Mouse (Mus musculus): ENCODE measurements around the gene Aph1a. TPM values are rescaled to one million over a fixed set of nuclear protein-coding genes. Genes with fewer than 3 reads are reported as not detected.
"Not testable (repeated sequence)": the region's sequence is repeated elsewhere in the genome, so short reads cannot be mapped to it uniquely, and the experiment has no call there.

Aph1a gene
- polyA plus RNA-seq, 1 experiment from 2014 or later = 36.1 TPM

GRCm38 (mm10) chr3:95892066-95893052, 1.4 kb upstream of the Aph1a start:
- no peaks in the 10 kb centered on the region for H3K9me3 ChIP-seq
- H3K27me3 ChIP-seq (replicated peaks; ENCODE audit: low read depth, poor library complexity, severe bottlenecking) = no peaks in the 10 kb centered on the region
- H3K4me1 ChIP-seq = peaks cover 52% of the 10 kb centered on the region
- peak; percentile 44 for DNase-seq (ENCODE audit: low spot score)
- 36% methylated on average over 11 of the region's 11 CpGs for WGBS
- H3K27ac ChIP-seq (replicated peaks) = peak overlapping the region; percentile 84
- peak overlapping the region; percentile 33 for H3K4me3 ChIP-seq
- peaks cover 8% of the 10 kb centered on the region for H3K36me3 ChIP-seq (replicated peaks)

DNA sequence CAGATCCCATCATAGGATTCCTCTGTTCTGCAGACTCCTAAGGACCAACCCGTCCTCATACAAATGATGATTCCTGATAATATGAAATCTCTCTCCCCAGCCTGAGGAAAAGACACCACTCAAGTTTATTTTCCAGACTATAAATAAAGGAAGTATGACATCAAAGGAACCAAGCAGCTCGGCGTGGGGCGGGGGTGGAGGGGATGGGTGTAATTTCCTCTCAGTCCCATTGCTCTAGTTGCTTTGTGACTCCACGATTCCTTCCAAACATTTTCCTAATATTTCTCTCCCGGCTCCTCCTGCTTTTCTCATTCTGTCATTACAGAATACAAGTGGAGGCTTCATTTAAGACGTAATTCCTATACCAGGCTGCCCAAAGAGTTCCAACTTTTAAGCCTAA, 643 bp upstream of the Aph1a start:
- 24% methylated on average over 7 of the region's 7 CpGs for WGBS
- H3K4me3 ChIP-seq = peak overlapping the region; percentile 82
- peak overlapping the region; percentile 84 for H3K27ac ChIP-seq (replicated peaks)
- H3K36me3 ChIP-seq (replicated peaks) = peaks cover 16% of the 10 kb centered on the region
- H3K27me3 ChIP-seq (replicated peaks; ENCODE audit: low read depth, poor library complexity, severe bottlenecking) = no peaks in the 10 kb centered on the region
- no peaks in the 10 kb centered on the region for H3K9me3 ChIP-seq
- peaks cover 52% of the 10 kb centered on the region for H3K4me1 ChIP-seq
- peak; percentile 33 for DNase-seq (ENCODE audit: low spot score)

DNA sequence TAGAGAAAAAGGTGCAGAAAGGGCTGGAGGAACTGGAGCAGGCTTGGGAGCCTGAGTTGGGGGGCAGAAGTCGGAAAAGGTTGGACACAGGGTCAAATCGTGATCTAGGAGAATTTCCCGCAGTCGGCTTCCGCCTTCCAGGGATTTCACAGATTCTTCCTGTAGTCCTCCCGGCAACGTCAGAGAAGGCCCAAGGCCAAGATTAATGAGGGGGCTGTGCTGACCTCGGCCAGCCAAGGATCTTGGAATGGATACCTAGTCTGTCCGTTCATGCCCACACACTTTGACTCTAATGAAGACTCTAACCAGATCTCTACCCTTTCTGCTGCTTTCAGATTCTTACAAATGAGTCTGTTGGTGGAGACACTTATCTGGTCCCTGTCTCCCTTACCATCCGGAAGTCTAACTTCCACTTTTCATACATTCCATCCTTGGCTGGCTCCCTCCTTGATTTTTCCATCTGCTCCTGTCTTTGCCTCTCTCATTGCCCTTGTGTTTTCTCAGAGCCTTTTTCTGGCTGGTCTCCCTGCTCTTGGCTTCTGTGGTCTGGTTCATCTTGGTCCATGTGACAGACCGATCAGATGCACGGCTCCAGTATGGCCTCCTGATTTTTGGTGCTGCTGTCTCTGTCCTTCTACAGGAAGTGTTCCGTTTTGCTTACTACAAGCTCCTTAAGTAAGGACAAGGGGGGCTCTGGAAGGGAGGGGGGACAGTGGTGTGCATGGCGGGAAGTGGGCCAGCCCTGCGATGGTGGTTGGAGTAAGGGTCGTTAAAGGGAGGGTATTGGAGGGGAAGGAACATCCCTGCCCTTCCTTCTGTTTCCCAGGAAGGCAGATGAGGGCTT, 770 bp downstream of the Aph1a start:
- Histone ChIP-seq H3K36me3 (replicated peaks) (peaks cover 30% of the 10 kb centered on the region), H3K9me3 (no peaks in the 10 kb centered on the region), H3K4me1 (peaks cover 50% of the 10 kb centered on the region), H3K27ac (replicated peaks) (peak overlapping the region; percentile 84), H3K27me3 (replicated peaks; ENCODE audit: low read depth, poor library complexity, severe bottlenecking) (no peaks in the 10 kb centered on the region), H3K4me3 (peak overlapping the region; percentile 82)
- WGBS = 15% methylated on average over 16 of the region's 16 CpGs
- peak; percentile 41 for DNase-seq (ENCODE audit: low spot score)

DNA sequence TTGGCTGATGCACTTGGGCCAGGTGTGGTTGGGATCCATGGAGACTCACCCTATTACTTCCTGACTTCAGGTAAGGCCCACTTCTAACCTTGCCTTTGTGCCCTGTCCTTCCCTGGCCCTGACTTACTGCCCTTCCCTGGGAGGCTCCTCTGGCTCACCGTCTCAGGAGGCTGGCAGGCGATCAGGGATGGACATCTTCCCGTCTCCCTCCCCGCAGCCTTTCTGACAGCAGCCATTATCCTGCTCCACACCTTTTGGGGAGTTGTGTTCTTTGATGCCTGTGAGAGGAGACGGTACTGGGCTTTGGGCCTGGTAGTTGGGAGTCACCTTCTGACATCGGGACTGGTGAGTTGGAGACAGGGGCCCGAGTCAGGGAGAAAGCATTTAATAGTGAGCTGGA, 1.7 kb downstream of the Aph1a start:
- Histone ChIP-seq H3K4me1 (peaks cover 45% of the 10 kb centered on the region), H3K4me3 (peak overlapping the region; percentile 29), H3K36me3 (replicated peaks) (peaks cover 40% of the 10 kb centered on the region)
- WGBS = 93% methylated on average over 7 of the region's 7 CpGs
- H3K9me3 ChIP-seq; H3K27me3 ChIP-seq (replicated peaks; ENCODE audit: low read depth, poor library complexity, severe bottlenecking); H3K27ac ChIP-seq (replicated peaks); DNase-seq (ENCODE audit: low spot score): not testable (repeated sequence)

- H3K9me3 ChIP-seq = no peaks in the 10 kb centered on the region
- DNase-seq (ENCODE audit: low spot score) = no peak
- H3K27me3 ChIP-seq (replicated peaks; ENCODE audit: low read depth, poor library complexity, severe bottlenecking) = no peaks in the 10 kb centered on the region
- peaks cover 56% of the 10 kb centered on the region for H3K36me3 ChIP-seq (replicated peaks)
- 75% methylated on average over 13 of the region's 13 CpGs for WGBS
- H3K4me3 ChIP-seq = no peak overlapping the region
- peaks cover 46% of the 10 kb centered on the region for H3K4me1 ChIP-seq
- no peak overlapping the region for H3K27ac ChIP-seq (replicated peaks)
These were observed 6.2 kb downstream of the Aph1a start for GRCm38 (mm10) chr3:95899800-95900524.

- Histone ChIP-seq H3K27ac (replicated peaks) (peak overlapping the region; percentile 92), H3K9me3 (no peaks in the 10 kb centered on the region), H3K36me3 (replicated peaks) (peaks cover 49% of the 10 kb centered on the region), H3K4me3 (peak overlapping the region; percentile 64), H3K27me3 (replicated peaks; ENCODE audit: low read depth, poor library complexity, severe bottlenecking) (no peaks in the 10 kb centered on the region), H3K4me1 (peaks cover 57% of the 10 kb centered on the region)
- WGBS = 65% methylated on average over 9 of the region's 9 CpGs
- DNase-seq (ENCODE audit: low spot score) = no peak
These were observed 8.0 kb downstream of the Aph1a start for GRCm38 (mm10) chr3:95901616-95902372.

DNA sequence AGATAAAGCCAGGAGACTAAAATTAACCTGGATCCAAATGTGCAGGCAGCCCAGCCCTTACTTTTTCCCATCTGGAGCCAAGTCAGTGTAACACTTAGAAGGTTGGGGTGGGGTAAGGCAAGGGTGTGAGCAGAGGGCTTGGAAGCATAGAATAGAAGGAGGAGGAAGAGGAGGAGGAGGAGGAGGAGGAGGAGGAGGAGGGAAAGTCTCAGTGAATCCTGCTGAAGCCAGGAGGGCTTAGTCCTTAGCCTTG, 8.5 kb downstream of the Aph1a start:
- peak overlapping the region; percentile 64 for H3K4me3 ChIP-seq
- H3K4me1 ChIP-seq = peaks cover 62% of the 10 kb centered on the region
- no peaks in the 10 kb centered on the region for H3K9me3 ChIP-seq
- peaks cover 1% of the 10 kb centered on the region; the same call in 1 of the 2 replicates for H3K27me3 ChIP-seq (replicated peaks; ENCODE audit: low read depth, poor library complexity, severe bottlenecking)
- H3K36me3 ChIP-seq (replicated peaks) = peaks cover 48% of the 10 kb centered on the region
- H3K27ac ChIP-seq (replicated peaks) = peak overlapping the region; percentile 92
- no peak for DNase-seq (ENCODE audit: low spot score)

- DNase-seq (ENCODE audit: low spot score) = peak; percentile 18
- WGBS = 42% methylated on average over 6 of the region's 6 CpGs
- no peaks in the 10 kb centered on the region for H3K9me3 ChIP-seq
- peaks cover 44% of the 10 kb centered on the region for H3K36me3 ChIP-seq (replicated peaks)
- H3K27me3 ChIP-seq (replicated peaks; ENCODE audit: low read depth, poor library complexity, severe bottlenecking) = peaks cover 4% of the 10 kb centered on the region; the same call in 1 of the 2 replicates
- H3K4me1 ChIP-seq = peaks cover 63% of the 10 kb centered on the region
- H3K4me3 ChIP-seq = peak overlapping the region; percentile 64
- H3K27ac ChIP-seq (replicated peaks) = peak overlapping the region; percentile 92
These were observed 8.9 kb downstream of the Aph1a start for GRCm38 (mm10) chr3:95902643-95903042.

- Histone ChIP-seq H3K27ac (replicated peaks) (peak overlapping the region; percentile 92), H3K4me3 (peak overlapping the region; percentile 64), H3K9me3 (no peaks in the 10 kb centered on the region), H3K36me3 (replicated peaks) (peaks cover 32% of the 10 kb centered on the region), H3K4me1 (peaks cover 63% of the 10 kb centered on the region), H3K27me3 (replicated peaks; ENCODE audit: low read depth, poor library complexity, severe bottlenecking) (peaks cover 9% of the 10 kb centered on the region; the same call in 1 of the 2 replicates)
- peak; percentile 74 for DNase-seq (ENCODE audit: low spot score)
- WGBS = under 1% methylated on average over 15 of the region's 15 CpGs
These were observed 10.2 kb downstream of the Aph1a start for GRCm38 (mm10) chr3:95903753-95904502.

DNA sequence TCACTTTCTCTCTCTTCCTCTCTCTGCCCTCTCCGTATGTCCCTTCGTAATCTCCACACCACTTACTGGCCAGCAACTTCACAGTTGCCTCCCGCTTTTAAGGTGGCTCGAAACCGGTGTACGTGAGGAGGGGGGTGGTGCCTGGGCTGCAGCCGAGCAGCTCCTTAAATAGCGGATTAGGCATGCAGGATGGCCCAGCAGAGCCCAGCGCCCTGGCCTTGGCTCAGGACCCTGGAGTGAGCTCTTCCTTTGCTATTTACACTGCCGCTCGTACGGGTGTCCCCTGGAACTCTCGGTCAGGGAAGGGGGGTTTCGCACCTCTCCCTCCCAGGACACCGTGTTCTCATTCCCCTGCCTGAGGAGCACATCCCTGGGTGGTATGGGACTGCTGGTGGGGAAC, 10.8 kb downstream of the Aph1a start, which contains the start of gene Car14:
Gene Car14, minus strand, starts transcription at position 124 of the 400 bp plus-strand sequence.
- no peaks in the 10 kb centered on the region for H3K9me3 ChIP-seq
- peak within 1 kb of the TSS; percentile 92 for H3K27ac ChIP-seq (replicated peaks)
- H3K4me3 ChIP-seq = peak within 1 kb of the TSS; percentile 64
- WGBS = under 1% methylated on average over 15 of the region's 15 CpGs
- peak; percentile 77 for DNase-seq (ENCODE audit: low spot score)
- H3K36me3 ChIP-seq (replicated peaks) = peaks cover 25% of the 10 kb centered on the region
- H3K27me3 ChIP-seq (replicated peaks; ENCODE audit: low read depth, poor library complexity, severe bottlenecking) = peaks cover 9% of the 10 kb centered on the region; the same call in 1 of the 2 replicates
- peaks cover 63% of the 10 kb centered on the region for H3K4me1 ChIP-seq
